Mouse (Mus musculus) midbrain, embryonic 15.5 days (tissue): Measurements from ENCODE around the gene Ceacam16. TPM values are rescaled to one million over a fixed set of nuclear protein-coding genes. Genes with fewer than 3 reads are reported as not detected.

Experiments
- ATAC-seq: fragments of 200-750 bp; cut with Nextera tagmentation; replicated peaks from 2 replicates; pipeline ENCODE4 v1.8.0; 2017; ENCODE audit warnings: moderate TSS enrichment
- H3K27ac ChIP-seq: fragments of 300-500 bp; sonication (generic); 2 replicates; pipeline ENCODE4 v1.5.1; 2015; ENCODE audit warnings: mild to moderate bottlenecking, inconsistent platforms
- H3K27me3 ChIP-seq: fragments of 300-500 bp; sonication (generic); replicated peaks from 2 replicates; pipeline ENCODE4 v1.6.1; 2015; ENCODE audit warnings: inconsistent platforms
- H3K36me3 ChIP-seq: fragments of 300-500 bp; sonication (generic); replicated peaks from 2 replicates; pipeline ENCODE4 v1.6.1; 2015; ENCODE audit warnings: inconsistent platforms
- H3K4me1 ChIP-seq: fragments of 300-500 bp; sonication (generic); 2 replicates; pipeline ENCODE4 v1.6.1; 2015; ENCODE audit warnings: inconsistent platforms
- H3K4me2 ChIP-seq: fragments of 300-500 bp; sonication (generic); 2 replicates; pipeline ENCODE4 v1.6.1; 2015; ENCODE audit warnings: inconsistent platforms, mild to moderate bottlenecking, moderate library complexity
- H3K4me3 ChIP-seq: fragments of 300-500 bp; sonication (generic); 2 replicates; pipeline ENCODE4 v1.5.1; 2015; ENCODE audit warnings: mild to moderate bottlenecking, inconsistent platforms
- H3K9ac ChIP-seq: fragments of 300-500 bp; sonication (generic); 2 replicates; pipeline ENCODE4 v1.6.1; 2015; ENCODE audit warnings: mild to moderate bottlenecking, inconsistent platforms
- H3K9me3 ChIP-seq: fragments of 300-500 bp; sonication (generic); 2 replicates; pipeline ENCODE4 v1.6.1; 2016; ENCODE audit warnings: inconsistent platforms
- WGBS: fragments of 180-500 bp; shearing (Covaris S2); methylation state at CpG from one replicate; pipeline ENCODE4 v1.1.7; 2015; ENCODE audit warnings: mixed read lengths; 5-methylcytosine and 5-hydroxymethylcytosine counted together
- polyA plus RNA-seq: library from polyadenylated mRNA; unstranded; fragments of >200 nt; fragmentation: Nextera tagmentation; extraction: Ambion mirVana; gene quantifications from 2 replicates; pipeline ENCODE4 v1.2.1, GENCODE M21; 2015

Ceacam16 gene
- polyA plus RNA-seq, 1 experiment from 2014 or later = 1.2 TPM

GRCm38 (mm10) chr7:19802995-19803394, 58.1 kb downstream of the Ceacam16 start:
- Histone ChIP-seq H3K27ac (no peak overlapping the region), H3K4me1 (no peaks in the 10 kb centered on the region), H3K9ac (no peak overlapping the region), H3K9me3 (no peaks in the 10 kb centered on the region), H3K36me3 (no peaks in the 10 kb centered on the region), H3K4me3 (no peak overlapping the region), H3K27me3 (no peaks in the 10 kb centered on the region), H3K4me2 (no peak overlapping the region)
- 20% methylated on average over 7 of the region's 7 CpGs for WGBS
- ATAC-seq = 0 out of 2 replicates have a peak, but pooled peaks have one; percentile 58

Other genes with a start within 250 kb of the Ceacam16 start
- 5.5 and 5.9 TPM in 2 replicates for gene Relb, start 231.9 kb downstream of the Ceacam16 start, polyA plus RNA-seq
- gene Clptm1, start 196.3 kb downstream of the Ceacam16 start, polyA plus RNA-seq = 129 and 135 TPM in 2 replicates
- 1.2 TPM in 1 of 2 replicates, not detected in the other for gene Apoc2, start 183.4 kb downstream of the Ceacam16 start, polyA plus RNA-seq
- not detected in 2 replicates for gene Gm44805, start 179.9 kb downstream of the Ceacam16 start, polyA plus RNA-seq
- gene Apoc4, start 179.8 kb downstream of the Ceacam16 start, polyA plus RNA-seq = not detected in 2 replicates
- gene Apoc1, start 168.6 kb downstream of the Ceacam16 start, polyA plus RNA-seq = 1.5 and 1.6 TPM in 2 replicates
- 385 and 514 TPM in 2 replicates for gene Apoe, start 162.1 kb downstream of the Ceacam16 start, polyA plus RNA-seq
- 139 and 156 TPM in 2 replicates for gene Tomm40, start 145.9 kb downstream of the Ceacam16 start, polyA plus RNA-seq
- 56.3 and 60.8 TPM in 2 replicates for gene Nectin2, start 110.8 kb downstream of the Ceacam16 start, polyA plus RNA-seq
- gene Bcam, start 90.3 kb downstream of the Ceacam16 start, polyA plus RNA-seq = 12.4 and 13.8 TPM in 2 replicates
- gene Cblc, start 64.5 kb downstream of the Ceacam16 start, polyA plus RNA-seq = 0.40 and 0.57 TPM in 2 replicates
- 0.89 and 1.7 TPM in 2 replicates for gene Bcl3, start 38.5 kb downstream of the Ceacam16 start, polyA plus RNA-seq
- 15.2 and 15.4 TPM in 2 replicates for gene Gm19345, start 9.3 kb downstream of the Ceacam16 start, polyA plus RNA-seq
- gene Ceacam19, start 26.7 kb upstream of the Ceacam16 start, polyA plus RNA-seq = not detected in 2 replicates
- gene Pvr, start 59.9 kb upstream of the Ceacam16 start, polyA plus RNA-seq = 11.5 and 12.6 TPM in 2 replicates
- not detected in 2 replicates for gene Igsf23, start 89.5 kb upstream of the Ceacam16 start, polyA plus RNA-seq
- gene Ceacam20, start 104.1 kb upstream of the Ceacam16 start, polyA plus RNA-seq = not detected in 2 replicates
- not detected in 2 replicates for gene Nlrp9b, start 130.2 kb upstream of the Ceacam16 start, polyA plus RNA-seq
- gene Vmn1r91, start 238.4 kb upstream of the Ceacam16 start, polyA plus RNA-seq = not detected in 2 replicates